Mouse (Mus musculus): ENCODE data around the gene Olfr307. TPM values are rescaled to one million over a fixed set of nuclear protein-coding genes. Genes with fewer than 3 reads are reported as not detected.
"Not testable (repeated sequence)": the region's sequence is repeated elsewhere in the genome, so short reads cannot be mapped to it uniquely, and the experiment has no call there.

Gene Olfr307
- not detected for total RNA-seq (2021)

GRCm38 (mm10) chr7:86337486-86337885 lies at the start of gene Olfr307:
Gene Olfr307 (minus strand): TSS chr7:86337586.
- DNase-seq = no peak

GRCm38 (mm10) chr7:86386558-86386957 lies 49.2 kb upstream of the Olfr307 start, which contains the start of gene Olfr304:
Gene Olfr304 (minus strand): TSS chr7:86386658.
- no peak for DNase-seq

- DNase-seq = no peak
These were observed 48.4 kb upstream of the Olfr307 start for GRCm38 (mm10) chr7:86385769-86386168.

DNA sequence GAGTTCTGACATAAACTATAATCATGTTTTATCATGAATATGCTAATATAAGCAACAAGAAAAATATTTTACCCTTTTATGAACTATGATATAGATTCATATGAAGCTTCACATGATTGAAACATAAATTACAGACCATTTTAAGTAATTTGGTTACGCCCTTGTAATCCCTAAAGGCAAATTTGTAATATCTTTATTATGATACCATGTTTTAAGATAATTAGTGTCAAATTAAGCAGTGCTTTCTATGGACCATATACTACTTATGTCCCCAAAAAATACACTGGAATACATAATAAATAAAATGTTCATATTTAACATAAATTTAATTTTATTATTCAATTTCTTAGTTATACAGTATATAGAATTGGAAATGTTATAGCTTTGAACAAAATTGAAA lies 29.4 kb upstream of the Olfr307 start, which contains the start of gene Olfr305:
Olfr305 (minus strand) TSS at position 101 of the 400 bp plus-strand sequence.
- DNase-seq = no peak

DNA sequence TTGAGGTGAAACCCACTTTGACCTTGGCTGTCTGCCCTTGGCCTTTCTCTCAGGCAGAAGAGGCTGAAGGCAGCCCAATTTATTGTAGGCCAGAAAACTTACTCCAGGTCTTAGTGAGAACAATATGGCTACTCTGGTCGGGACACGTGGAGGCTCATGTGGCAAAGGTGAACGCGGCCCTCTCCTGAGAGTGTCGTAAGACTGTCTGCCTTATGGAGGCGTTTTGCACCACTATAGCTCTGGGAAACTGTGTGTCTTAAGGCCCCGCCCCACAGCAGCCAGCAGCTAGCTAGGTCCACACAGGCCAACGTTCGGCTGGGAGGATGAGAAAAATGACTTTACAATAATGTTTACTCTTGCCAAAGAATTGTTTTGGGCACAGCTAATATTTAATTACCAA lies 8.9 kb upstream of the Olfr307 start:
- not testable (repeated sequence) for DNase-seq

GRCm38 (mm10) chr7:86344253-86344652 lies 6.9 kb upstream of the Olfr307 start:
- DNase-seq = no peak

- no peak for DNase-seq
These were observed 5.6 kb upstream of the Olfr307 start for GRCm38 (mm10) chr7:86342881-86343565.

GRCm38 (mm10) chr7:86325530-86325929 lies 11.9 kb downstream of the Olfr307 start, which contains the start of gene Olfr308:
Gene Olfr308 (minus strand): TSS chr7:86325630.
- no peak for DNase-seq

- no peak for DNase-seq
These were observed 16.1 kb downstream of the Olfr307 start for GRCm38 (mm10) chr7:86321323-86321722.

DNA sequence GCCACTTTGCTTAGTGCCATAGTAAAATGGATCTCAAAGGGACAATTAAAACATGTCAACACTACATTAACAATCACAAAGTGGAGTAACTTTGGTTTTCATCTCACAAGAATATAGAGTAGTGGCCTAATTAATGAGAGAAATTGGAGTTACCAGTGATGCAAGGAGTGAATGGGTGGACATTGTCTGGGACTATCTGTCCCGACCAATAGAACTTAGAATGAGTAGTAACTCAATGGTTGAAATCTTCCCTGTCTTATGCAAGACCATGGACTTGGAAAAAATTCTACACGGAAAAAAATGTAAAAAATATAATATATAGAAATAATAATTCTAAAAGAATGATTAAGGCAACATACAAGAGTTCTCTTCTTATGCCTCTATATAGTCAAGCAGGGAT lies 23.8 kb downstream of the Olfr307 start, which contains the start of gene Olfr309:
Olfr309 (minus strand) TSS at position 101 of the 400 bp plus-strand sequence.
- DNase-seq = no peak

Small RNA genes within 50 kb of the gene (microRNA-seq; reads per million reads assigned to microRNA genes)
- 0 reads per million in 2 experiments for gene Gm23192

Other genes with a start within 250 kb of the Olfr307 start
- not detected for gene Vmn2r75, start 165.8 kb downstream of the Olfr307 start, total RNA-seq (2021)
- gene Vmn2r76, start 91.3 kb downstream of the Olfr307 start, total RNA-seq (2021) = not detected
- gene Olfr310, start 60.4 kb downstream of the Olfr307 start, total RNA-seq (2021) = not detected
- gene Olfr309, start 23.9 kb downstream of the Olfr307 start, total RNA-seq (2021) = not detected
- not detected for gene Olfr308, start 12.0 kb downstream of the Olfr307 start, total RNA-seq (2021)
- not detected for gene Olfr305, start 29.3 kb upstream of the Olfr307 start, total RNA-seq (2021)
- not detected for gene Olfr304, start 49.1 kb upstream of the Olfr307 start, total RNA-seq (2021)
- gene Olfr303, start 60.2 kb upstream of the Olfr307 start, total RNA-seq (2021) = not detected
- not detected for gene Olfr301, start 66.3 kb upstream of the Olfr307 start, total RNA-seq (2021)
- gene Olfr299, start 122.3 kb upstream of the Olfr307 start, total RNA-seq (2021) = not detected
- gene Olfr298, start 154.9 kb upstream of the Olfr307 start, total RNA-seq (2021) = not detected
- gene Olfr297, start 182.4 kb upstream of the Olfr307 start, total RNA-seq (2021) = not detected
- gene Olfr295, start 246.3 kb upstream of the Olfr307 start, total RNA-seq (2021) = not detected